Mouse (Mus musculus) hindbrain, embryonic 14.5 days (tissue): ENCODE results near the gene Fam180a. TPM values are rescaled to one million over a fixed set of nuclear protein-coding genes. Genes with fewer than 3 reads are reported as not detected.

ENCODE experiments used
- ATAC-seq: fragments of 200-750 bp; cut with Nextera tagmentation; 2 replicates; pipeline ENCODE4 v1.8.0; 2017; ENCODE audit warnings: moderate number of reproducible peaks, mild to moderate bottlenecking, moderate TSS enrichment, moderate library complexity; ENCODE audit not compliant: low FRiP score
- DNase-seq: peaks from one replicate; pipeline ENCODE4 v3.0.0-alpha.2; 2015; ENCODE audit warnings: low spot score
- H3K27ac ChIP-seq: fragments of 300-500 bp; sonication (generic); 2 replicates; pipeline ENCODE4 v1.5.1; 2014; ENCODE audit warnings: mild to moderate bottlenecking, moderate library complexity
- H3K27me3 ChIP-seq: fragments of 300-500 bp; sonication (generic); 2 replicates; pipeline ENCODE4 v1.6.1; 2014; ENCODE audit warnings: mild to moderate bottlenecking, low read length, mixed read lengths; ENCODE audit not compliant: control insufficient read depth, insufficient read depth
- H3K36me3 ChIP-seq: fragments of 300-500 bp; sonication (generic); replicated peaks from 2 replicates; pipeline ENCODE4 v1.6.1; 2014; ENCODE audit not compliant: control insufficient read depth, insufficient read depth
- H3K4me1 ChIP-seq: fragments of 300-500 bp; sonication (generic); replicated peaks from 2 replicates; pipeline ENCODE4 v1.6.1; 2014; ENCODE audit warnings: antibody characterized with exemption, low read length, mixed read lengths; ENCODE audit not compliant: control insufficient read depth, insufficient read depth
- H3K4me2 ChIP-seq: fragments of 300-500 bp; sonication (generic); replicated peaks from 2 replicates; pipeline ENCODE4 v1.6.1; 2014; ENCODE audit warnings: mild to moderate bottlenecking, moderate library complexity
- H3K4me3 ChIP-seq: fragments of 300-500 bp; sonication (generic); replicated peaks from 2 replicates; pipeline ENCODE4 v1.5.1; 2014; ENCODE audit warnings: mild to moderate bottlenecking, low read length
- H3K9ac ChIP-seq: fragments of 300-500 bp; sonication (generic); 2 replicates; pipeline ENCODE4 v1.6.1; 2014
- H3K9me3 ChIP-seq: fragments of 300-500 bp; sonication (generic); 2 replicates; pipeline ENCODE4 v1.6.1; 2016; ENCODE audit warnings: low read length; ENCODE audit not compliant: control insufficient read depth
- WGBS: fragments of 180-500 bp; shearing (Covaris S2); extraction: QIAGEN DNeasy Blood & Tissue Kit; methylation state at CpG from one replicate; pipeline ENCODE4 v1.1.7; 2014; 5-methylcytosine and 5-hydroxymethylcytosine counted together
- polyA plus RNA-seq: library from polyadenylated mRNA; unstranded; fragments of >200 nt; fragmentation: Nextera tagmentation; extraction: Ambion mirVana; gene quantifications from 2 replicates; pipeline ENCODE4 v1.2.1, GENCODE M21; 2014

Gene Fam180a
- polyA plus RNA-seq, 1 experiment from 2014 or later, result 1.1 TPM

GRCm38 (mm10) chr6:35273391-35274082 lies 52.4 kb downstream of the Fam180a start:
- H3K9me3 ChIP-seq, result no peaks in the 10 kb centered on the region
- no peak overlapping the region for H3K4me2 ChIP-seq
- ATAC-seq, result no peak
- 87% methylated on average over 11 of the region's 11 CpGs for WGBS
- H3K27me3 ChIP-seq, result no peaks in the 10 kb centered on the region
- H3K36me3 ChIP-seq, result no peaks in the 10 kb centered on the region
- no peak overlapping the region for H3K9ac ChIP-seq
- no peaks in the 10 kb centered on the region for H3K4me1 ChIP-seq
- no peak overlapping the region for H3K27ac ChIP-seq
- DNase-seq, result no peak
- H3K4me3 ChIP-seq, result no peak overlapping the region

DNA sequence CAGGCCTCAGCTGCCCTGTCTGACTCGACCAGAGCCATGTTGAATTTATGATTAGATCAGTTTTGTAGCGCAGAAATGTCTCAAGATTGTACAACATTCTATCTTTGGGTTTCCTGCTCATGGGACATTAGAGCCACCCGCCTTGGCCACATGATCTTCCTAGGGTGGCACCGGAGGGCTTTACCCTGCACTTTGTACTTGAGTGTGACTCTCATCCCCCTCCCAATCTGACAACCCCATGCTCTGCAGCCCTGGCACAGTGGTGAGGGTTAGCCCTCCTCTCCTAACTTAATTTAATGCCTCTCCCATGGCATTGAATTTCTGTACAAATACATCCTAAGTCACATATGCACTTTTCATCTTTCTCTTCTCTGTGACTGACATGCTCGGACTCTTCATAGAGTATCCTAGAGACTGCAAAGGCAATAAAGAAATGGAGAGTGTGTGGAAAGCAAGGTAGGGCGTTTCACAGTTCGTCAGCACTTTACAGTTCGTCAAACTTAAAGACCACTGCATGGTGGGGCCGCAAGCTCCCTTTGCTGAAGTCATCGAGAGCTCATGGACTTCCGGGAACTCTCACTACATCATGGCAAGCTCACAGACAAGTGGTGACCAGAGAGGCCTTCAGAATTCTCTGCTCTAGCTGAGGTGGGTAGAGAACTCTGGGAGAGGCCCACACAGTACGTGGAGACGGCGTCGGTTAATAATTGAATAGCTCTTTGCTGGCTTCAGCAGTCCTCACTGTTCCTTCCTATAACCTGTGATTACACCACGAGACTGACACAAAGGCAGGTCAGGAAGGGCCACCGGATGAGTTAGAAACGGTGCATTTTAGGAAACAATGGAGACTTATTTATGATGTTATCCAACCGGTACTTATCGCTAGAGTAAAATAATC lies 53.8 kb downstream of the Fam180a start:
- ATAC-seq (no peak), DNase-seq (no peak)
- Histone ChIP-seq H3K9ac (no peak overlapping the region), H3K27me3 (no peaks in the 10 kb centered on the region), H3K36me3 (no peaks in the 10 kb centered on the region), H3K9me3 (no peaks in the 10 kb centered on the region), H3K27ac (no peak overlapping the region), H3K4me1 (no peaks in the 10 kb centered on the region), H3K4me2 (no peak overlapping the region), H3K4me3 (no peak overlapping the region)
- WGBS, result 82% methylated on average over 20 of the region's 20 CpGs

GRCm38 (mm10) chr6:35271094-35271855 lies 54.7 kb downstream of the Fam180a start:
- Histone ChIP-seq H3K4me3 (no peak overlapping the region), H3K9ac (no peak overlapping the region), H3K36me3 (no peaks in the 10 kb centered on the region), H3K27ac (no peak overlapping the region), H3K4me2 (no peak overlapping the region), H3K27me3 (no peaks in the 10 kb centered on the region), H3K4me1 (no peaks in the 10 kb centered on the region), H3K9me3 (no peaks in the 10 kb centered on the region)
- ATAC-seq (peak; percentile 31; the same call in 1 of the 2 replicates), DNase-seq (no peak)
- 78% methylated on average over 12 of the region's 12 CpGs for whole genome bisulfite sequencing

DNA sequence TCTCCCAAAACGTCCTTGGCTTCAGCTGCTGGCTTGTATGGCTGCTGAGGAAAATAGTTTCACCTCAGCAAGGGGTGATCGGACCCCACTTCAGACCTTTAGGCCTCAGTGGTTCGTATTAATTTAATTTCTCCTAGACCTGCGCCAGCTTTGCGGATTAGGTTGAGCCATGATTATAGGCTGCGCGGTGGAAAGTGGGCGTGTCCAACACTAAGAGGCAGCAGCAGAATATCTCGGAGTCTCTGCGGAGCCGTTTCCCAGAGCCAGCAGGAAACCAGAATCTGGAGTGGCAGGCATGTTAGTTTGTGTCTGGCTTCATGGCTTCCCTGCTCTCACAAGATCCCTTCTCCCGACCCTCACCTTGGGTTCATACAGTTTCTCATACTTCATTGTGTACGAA lies 56.3 kb downstream of the Fam180a start:
- Histone ChIP-seq H3K4me1 (no peaks in the 10 kb centered on the region), H3K9me3 (no peaks in the 10 kb centered on the region), H3K4me3 (no peak overlapping the region), H3K9ac (no peak overlapping the region), H3K27me3 (no peaks in the 10 kb centered on the region), H3K4me2 (no peak overlapping the region), H3K36me3 (no peaks in the 10 kb centered on the region), H3K27ac (no peak overlapping the region)
- ATAC-seq, result no peak
- DNase-seq, result no peak
- WGBS, result 81% methylated on average over 13 of the region's 13 CpGs

DNA sequence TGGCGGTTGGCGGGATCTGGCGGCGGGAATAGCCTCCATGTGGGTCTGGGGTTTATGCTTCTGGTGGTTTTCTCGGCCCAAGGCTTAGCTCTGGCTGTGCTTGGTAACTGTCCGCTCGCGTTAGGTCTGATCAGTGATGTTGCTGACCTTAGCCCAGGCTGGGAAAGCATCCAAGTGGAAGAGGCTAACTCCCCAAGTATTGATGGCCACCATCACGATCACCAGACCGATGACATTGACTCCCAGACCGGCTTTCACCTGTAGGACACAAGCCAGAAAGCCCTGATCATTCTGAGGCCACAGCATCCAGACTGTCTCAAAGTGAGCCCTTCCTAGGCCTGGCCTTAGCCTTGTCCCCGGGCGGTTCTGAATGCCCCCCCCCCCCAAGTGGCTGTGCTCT lies 57.2 kb downstream of the Fam180a start:
- Histone ChIP-seq H3K4me2 (no peak overlapping the region), H3K36me3 (no peaks in the 10 kb centered on the region), H3K4me1 (no peaks in the 10 kb centered on the region), H3K9me3 (no peaks in the 10 kb centered on the region), H3K9ac (no peak overlapping the region), H3K27ac (no peak overlapping the region), H3K27me3 (no peaks in the 10 kb centered on the region), H3K4me3 (no peak overlapping the region)
- no peak for ATAC-seq
- DNase-seq, result no peak
- 95% methylated on average over 13 of the region's 13 CpGs for WGBS

DNA sequence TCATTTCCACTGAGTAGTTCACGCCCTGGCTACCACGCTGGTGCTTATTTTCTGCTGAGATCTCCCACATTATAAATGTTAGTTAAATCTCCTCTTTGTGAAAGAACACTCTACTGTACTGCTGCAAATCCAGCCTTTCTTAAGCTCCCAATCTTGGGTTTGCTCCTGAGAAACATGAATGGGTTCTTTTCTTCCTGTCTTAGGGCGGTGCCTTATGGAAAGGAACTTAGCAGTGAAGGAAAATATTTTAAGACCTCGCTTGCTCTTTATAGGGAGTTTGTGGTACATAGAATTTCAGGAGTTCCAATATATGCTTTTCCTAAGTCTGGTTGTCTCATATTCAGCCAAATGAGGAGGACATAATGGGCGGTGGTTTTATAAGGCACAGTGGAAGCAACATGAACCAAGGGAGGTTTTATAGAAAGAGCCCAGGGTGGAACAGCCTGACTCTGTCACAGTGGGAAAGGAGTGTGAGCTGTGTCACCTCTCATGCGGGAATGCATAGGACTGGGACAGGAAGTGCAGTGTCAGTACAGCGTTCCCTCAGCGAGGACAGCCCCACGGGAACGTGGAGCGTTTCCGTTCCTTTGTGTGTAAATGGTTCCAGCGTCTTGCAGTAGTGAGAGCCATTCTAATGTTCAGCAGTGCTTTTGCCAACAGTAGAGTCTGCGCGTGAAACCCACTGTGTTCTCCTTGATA lies 60.2 kb downstream of the Fam180a start:
- 83% methylated on average over 15 of the region's 15 CpGs for WGBS
- H3K9me3 ChIP-seq, result no peaks in the 10 kb centered on the region
- no peak for ATAC-seq
- peaks cover 19% of the 10 kb centered on the region for H3K36me3 ChIP-seq
- no peak overlapping the region for H3K27ac ChIP-seq
- no peaks in the 10 kb centered on the region for H3K27me3 ChIP-seq
- H3K4me3 ChIP-seq, result no peak overlapping the region
- no peak overlapping the region for H3K4me2 ChIP-seq
- H3K4me1 ChIP-seq, result no peaks in the 10 kb centered on the region
- no peak for DNase-seq
- H3K9ac ChIP-seq, result no peak overlapping the region

Other genes with a start within 250 kb of the Fam180a start
- 34.3 and 40.2 TPM in 2 replicates for gene Cnot4, start 192.4 kb downstream of the Fam180a start, polyA plus RNA-seq
- 27.7 and 32.0 TPM in 2 replicates for gene Nup205, start 148.7 kb downstream of the Fam180a start, polyA plus RNA-seq
- gene Slc13a4, start 18.0 kb downstream of the Fam180a start, polyA plus RNA-seq, result 7.5 and 7.8 TPM in 2 replicates
- 171 and 188 TPM in 2 replicates for gene Mtpn, start 213.7 kb upstream of the Fam180a start, polyA plus RNA-seq